Mouse (Mus musculus) hindbrain, embryonic 13.5 days (tissue): ENCODE data around the gene Grip1. TPM values are rescaled to one million over a fixed set of nuclear protein-coding genes. Genes with fewer than 3 reads are reported as not detected.

Source experiments
- ATAC-seq: fragments of 200-750 bp; cut with Nextera tagmentation; 2 replicates; pipeline ENCODE4 v1.8.0; 2017; ENCODE audit warnings: moderate TSS enrichment; ENCODE audit not compliant: low FRiP score
- H3K27ac ChIP-seq: fragments of 300-500 bp; sonication (generic); 2 replicates; pipeline ENCODE4 v1.5.1; 2015; ENCODE audit warnings: inconsistent platforms, mild to moderate bottlenecking, moderate library complexity
- H3K27me3 ChIP-seq: fragments of 300-500 bp; sonication (generic); 2 replicates; pipeline ENCODE4 v1.6.1; 2015; ENCODE audit warnings: mild to moderate bottlenecking, inconsistent platforms
- H3K36me3 ChIP-seq: fragments of 300-500 bp; sonication (generic); 2 replicates; pipeline ENCODE4 v1.6.1; 2015; ENCODE audit warnings: mild to moderate bottlenecking, inconsistent platforms
- H3K4me1 ChIP-seq: fragments of 300-500 bp; sonication (generic); replicated peaks from 2 replicates; pipeline ENCODE4 v1.6.1; 2015; ENCODE audit warnings: inconsistent platforms
- H3K4me2 ChIP-seq: fragments of 300-500 bp; sonication (generic); 2 replicates; pipeline ENCODE4 v1.6.1; 2015; ENCODE audit warnings: inconsistent platforms, mild to moderate bottlenecking, moderate library complexity
- H3K4me3 ChIP-seq: fragments of 300-500 bp; sonication (generic); 2 replicates; pipeline ENCODE4 v1.5.1; 2015; ENCODE audit warnings: mild to moderate bottlenecking, inconsistent platforms
- H3K9ac ChIP-seq: fragments of 300-500 bp; sonication (generic); 2 replicates; pipeline ENCODE4 v1.6.1; 2015; ENCODE audit warnings: mild to moderate bottlenecking, inconsistent platforms
- H3K9me3 ChIP-seq: fragments of 300-500 bp; sonication (generic); 2 replicates; pipeline ENCODE4 v1.6.1; 2016; ENCODE audit warnings: inconsistent platforms
- WGBS: fragments of 180-500 bp; shearing (Covaris S2); methylation state at CpG from one replicate; pipeline ENCODE4 v1.1.7; 2015; 5-methylcytosine and 5-hydroxymethylcytosine counted together
- polyA plus RNA-seq: library from polyadenylated mRNA; unstranded; fragments of >200 nt; fragmentation: Nextera tagmentation; extraction: Ambion mirVana; gene quantifications from 2 replicates; pipeline ENCODE4 v1.2.1, GENCODE M21; 2015

The Grip1 gene
- polyA plus RNA-seq, 1 experiment from 2014 or later = 17.7 TPM

DNA sequence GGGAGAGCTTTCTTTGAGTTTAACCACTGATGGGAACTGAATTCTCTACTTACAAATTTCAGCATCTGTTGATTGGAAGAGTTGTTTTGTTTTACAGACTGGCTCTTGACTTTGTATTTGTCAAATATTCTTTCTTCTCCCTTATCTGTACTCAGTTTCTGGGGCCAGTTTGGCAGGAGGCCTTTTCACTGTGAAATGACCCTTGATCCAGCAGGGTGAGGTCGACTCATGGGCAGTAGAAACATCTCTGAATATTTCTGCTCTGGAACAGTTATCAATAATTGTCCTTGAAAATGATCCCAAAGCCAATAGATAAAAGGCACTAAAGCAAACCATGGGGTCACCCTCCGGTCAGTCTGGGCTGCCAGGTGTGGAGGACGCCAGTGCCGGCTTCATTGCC, 88.0 kb downstream of the Grip1 start:
- Histone ChIP-seq H3K9ac (no peak overlapping the region), H3K27me3 (no peaks in the 10 kb centered on the region), H3K9me3 (no peaks in the 10 kb centered on the region), H3K4me2 (no peak overlapping the region), H3K4me1 (peaks cover 15% of the 10 kb centered on the region), H3K27ac (no peak overlapping the region), H3K4me3 (no peak overlapping the region), H3K36me3 (no peaks in the 10 kb centered on the region)
- 92% methylated on average over 4 of the region's 4 CpGs for WGBS
- ATAC-seq = no peak

DNA sequence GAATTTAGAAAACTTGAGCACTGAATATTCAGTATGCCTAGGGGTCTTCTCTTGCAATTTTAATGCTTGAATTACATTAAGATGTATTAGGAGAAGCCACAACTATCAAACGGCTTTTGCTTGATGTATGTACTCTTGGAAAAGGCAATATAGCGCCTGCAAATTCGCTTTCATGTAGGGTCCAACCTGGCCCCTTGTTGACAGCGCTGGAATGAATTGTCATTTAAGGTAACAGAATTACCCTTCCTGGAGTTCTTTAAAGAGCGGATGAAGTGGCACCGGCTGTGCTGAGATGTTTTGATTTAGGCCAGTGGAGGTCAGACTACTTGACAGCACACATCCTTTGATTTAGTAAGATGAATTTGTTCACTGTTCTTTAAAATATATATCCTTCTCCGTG, 90.1 kb downstream of the Grip1 start:
- Histone ChIP-seq H3K27me3 (no peaks in the 10 kb centered on the region), H3K9me3 (no peaks in the 10 kb centered on the region), H3K4me2 (no peak overlapping the region), H3K27ac (no peak overlapping the region), H3K4me1 (peaks cover 15% of the 10 kb centered on the region), H3K4me3 (no peak overlapping the region), H3K36me3 (no peaks in the 10 kb centered on the region), H3K9ac (no peak overlapping the region)
- ATAC-seq = no peak
- WGBS = 53% methylated on average over 7 of the region's 7 CpGs

DNA sequence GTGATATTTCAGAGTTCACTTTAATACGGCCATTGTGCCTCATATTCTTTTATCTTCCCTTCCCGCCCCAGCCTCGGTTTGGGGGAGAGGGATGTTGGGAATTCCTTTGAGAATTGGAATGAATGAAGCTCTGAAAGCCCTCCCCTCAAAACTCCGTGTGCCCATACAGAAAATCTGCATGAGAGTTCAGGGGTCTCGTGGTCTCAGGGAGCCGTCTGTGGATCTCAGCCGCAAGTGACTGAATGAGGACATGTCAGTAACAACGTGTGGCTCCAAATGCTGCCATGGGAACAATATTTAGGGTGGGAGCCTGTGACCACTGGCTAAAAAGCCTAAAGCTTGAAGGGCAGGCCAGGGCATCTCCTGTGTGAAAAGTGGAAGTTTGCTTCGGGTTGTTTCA, 91.1 kb downstream of the Grip1 start:
- no peak for ATAC-seq
- Histone ChIP-seq H3K4me1 (peaks cover 15% of the 10 kb centered on the region), H3K27me3 (no peaks in the 10 kb centered on the region), H3K9ac (0 out of 2 replicates have a peak overlapping the region, but pooled peaks have one; percentile 35), H3K36me3 (no peaks in the 10 kb centered on the region), H3K9me3 (no peaks in the 10 kb centered on the region), H3K4me3 (no peak overlapping the region; the same call in 1 of the 2 replicates), H3K4me2 (peak overlapping the region; percentile 34), H3K27ac (no peak overlapping the region)
- 32% methylated on average over 9 of the region's 9 CpGs for WGBS

DNA sequence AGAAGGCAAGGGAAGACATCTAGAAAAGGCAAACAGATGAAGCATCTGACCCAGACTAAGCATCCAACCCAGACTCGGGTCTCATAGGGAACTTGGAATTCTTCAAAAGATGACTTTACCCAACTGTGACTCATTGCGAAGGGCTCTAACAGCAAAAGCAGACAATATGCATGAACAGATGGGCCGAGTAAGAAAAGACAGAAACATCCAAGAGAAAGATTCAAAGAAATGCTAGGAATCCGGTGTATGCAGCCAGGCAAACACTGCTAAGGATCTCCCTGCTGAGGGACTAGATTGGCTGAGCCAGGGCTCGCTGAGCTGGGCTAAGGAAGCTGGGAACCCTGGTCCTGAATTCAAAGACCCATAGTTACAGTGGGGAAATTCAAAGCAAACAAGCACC, 94.2 kb downstream of the Grip1 start:
- Histone ChIP-seq H3K4me1 (peaks cover 15% of the 10 kb centered on the region), H3K9ac (no peak overlapping the region), H3K36me3 (no peaks in the 10 kb centered on the region), H3K27ac (no peak overlapping the region), H3K4me2 (no peak overlapping the region), H3K4me3 (no peak overlapping the region), H3K9me3 (no peaks in the 10 kb centered on the region), H3K27me3 (no peaks in the 10 kb centered on the region)
- ATAC-seq = no peak
- WGBS = 87% methylated on average over 5 of the region's 5 CpGs

DNA sequence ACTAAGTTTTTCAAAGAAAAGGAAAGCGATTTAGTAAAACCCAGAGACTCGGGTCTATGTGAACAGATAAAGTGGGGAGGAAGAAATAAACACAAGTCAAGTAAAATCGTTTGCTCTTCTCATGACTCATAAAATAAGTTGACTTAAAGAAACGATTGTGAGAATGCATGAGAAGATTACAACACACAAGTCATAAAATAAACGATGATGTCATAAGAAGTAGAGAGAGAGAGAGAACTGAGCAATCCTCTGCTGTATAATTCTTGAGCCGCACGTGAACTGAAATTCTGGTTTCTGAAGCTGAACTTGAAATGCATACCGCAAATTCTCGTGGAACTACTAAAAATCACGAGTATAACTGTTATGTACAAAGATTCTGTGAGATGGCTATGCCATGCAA, 95.1 kb downstream of the Grip1 start:
- Histone ChIP-seq H3K36me3 (no peaks in the 10 kb centered on the region), H3K27me3 (no peaks in the 10 kb centered on the region), H3K9ac (no peak overlapping the region), H3K9me3 (no peaks in the 10 kb centered on the region), H3K27ac (no peak overlapping the region), H3K4me2 (no peak overlapping the region), H3K4me3 (no peak overlapping the region), H3K4me1 (peaks cover 13% of the 10 kb centered on the region)
- ATAC-seq = no peak
- WGBS = 95% methylated on average over 10 of the region's 10 CpGs

DNA sequence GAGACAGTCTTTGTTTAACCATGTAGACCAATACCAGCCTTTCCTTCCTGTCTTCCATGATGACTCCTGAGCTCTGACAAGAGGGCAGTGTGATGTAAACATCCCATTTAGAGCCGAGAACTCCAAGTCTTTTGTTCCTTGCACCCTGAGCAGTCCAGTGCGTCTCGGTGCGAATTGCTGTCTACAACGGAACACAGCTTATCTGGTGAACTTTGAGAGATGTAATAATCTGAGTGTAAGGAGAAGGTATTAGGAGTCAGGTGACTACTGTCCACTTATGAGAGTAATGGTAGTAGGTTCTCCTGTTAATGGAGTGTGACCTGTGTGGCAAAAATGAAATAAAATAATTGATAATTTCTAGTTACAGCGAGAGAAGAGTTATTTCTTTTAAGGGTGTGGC, 97.0 kb downstream of the Grip1 start:
- H3K9me3 ChIP-seq = no peaks in the 10 kb centered on the region
- H3K36me3 ChIP-seq = no peaks in the 10 kb centered on the region
- no peaks in the 10 kb centered on the region for H3K27me3 ChIP-seq
- WGBS = 83% methylated on average over 6 of the region's 6 CpGs
- H3K9ac ChIP-seq = no peak overlapping the region
- H3K27ac ChIP-seq = no peak overlapping the region
- ATAC-seq = no peak
- H3K4me2 ChIP-seq = no peak overlapping the region
- no peaks in the 10 kb centered on the region for H3K4me1 ChIP-seq
- H3K4me3 ChIP-seq = no peak overlapping the region

DNA sequence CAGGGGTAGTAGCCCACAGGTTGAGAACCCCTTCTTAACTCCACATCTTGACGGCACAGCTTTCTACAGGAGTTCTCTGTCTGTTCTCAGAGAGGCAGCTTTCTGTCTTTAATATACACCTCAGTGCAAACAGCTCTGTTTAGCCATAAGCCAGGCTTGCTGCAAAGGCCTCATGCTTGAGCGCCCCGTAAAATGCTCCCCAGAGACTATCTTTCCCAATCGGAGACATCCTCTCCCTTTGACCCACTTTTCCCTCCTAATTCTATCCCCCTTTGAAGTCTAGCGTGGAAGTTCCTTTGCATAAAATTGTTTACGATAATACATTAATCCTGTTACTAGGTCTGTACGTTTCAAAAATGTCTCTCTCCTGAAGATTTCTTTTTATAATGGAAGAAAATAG, 102.7 kb downstream of the Grip1 start:
- 71% methylated on average over 7 of the region's 7 CpGs for whole genome bisulfite sequencing
- no peak for ATAC-seq
- H3K4me3 ChIP-seq = no peak overlapping the region
- no peaks in the 10 kb centered on the region for H3K9me3 ChIP-seq
- no peak overlapping the region for H3K27ac ChIP-seq
- no peak overlapping the region for H3K9ac ChIP-seq
- 0 out of 2 replicates have a peak, but pooled peaks cover 4% of the 10 kb centered on the region for H3K4me1 ChIP-seq
- H3K36me3 ChIP-seq = no peaks in the 10 kb centered on the region
- H3K4me2 ChIP-seq = no peak overlapping the region
- H3K27me3 ChIP-seq = no peaks in the 10 kb centered on the region

DNA sequence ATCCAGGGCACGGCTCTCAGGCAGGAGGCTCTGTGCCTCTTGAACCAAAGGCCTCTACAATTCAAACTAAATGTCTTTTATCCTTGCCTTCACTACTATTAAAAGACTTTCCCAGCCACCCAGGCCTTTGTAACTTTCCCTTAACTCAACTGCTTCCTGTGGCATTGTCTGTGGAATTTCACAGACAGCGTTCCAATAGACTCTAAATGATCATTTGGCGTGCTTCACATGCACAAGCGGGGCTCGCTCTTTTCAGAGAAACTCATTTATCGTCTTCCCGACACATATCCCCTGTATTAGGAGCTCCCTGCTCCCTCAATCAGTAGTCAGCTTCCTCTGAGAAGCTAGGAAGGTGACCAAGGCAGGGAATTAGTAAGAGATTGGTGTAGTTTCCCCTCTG, 104.8 kb downstream of the Grip1 start:
- no peaks in the 10 kb centered on the region for H3K27me3 ChIP-seq
- no peak overlapping the region for H3K4me2 ChIP-seq
- no peak overlapping the region for H3K9ac ChIP-seq
- H3K36me3 ChIP-seq = no peaks in the 10 kb centered on the region
- H3K4me1 ChIP-seq = 0 out of 2 replicates have a peak, but pooled peaks cover 4% of the 10 kb centered on the region
- H3K27ac ChIP-seq = no peak overlapping the region
- no peak overlapping the region for H3K4me3 ChIP-seq
- 61% methylated on average over 7 of the region's 7 CpGs for WGBS
- no peaks in the 10 kb centered on the region for H3K9me3 ChIP-seq
- ATAC-seq = no peak

DNA sequence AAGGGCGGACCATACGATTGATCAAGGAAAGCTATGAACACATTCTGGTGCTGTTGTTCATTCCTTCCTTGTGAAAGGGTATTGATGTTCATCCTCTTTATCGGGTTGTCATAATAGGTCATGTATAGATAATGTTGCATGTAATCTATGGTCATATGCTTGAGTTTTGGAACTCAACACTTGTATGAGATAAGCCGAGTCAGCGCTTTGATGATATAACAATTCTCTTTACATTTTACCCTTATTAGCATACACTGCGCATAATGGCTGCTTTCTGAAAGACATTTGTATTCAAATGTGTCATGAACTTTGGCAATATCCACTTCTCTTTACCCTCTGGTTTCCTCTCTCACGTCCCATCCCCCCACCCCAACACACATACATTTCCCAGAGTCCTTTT, 111.2 kb downstream of the Grip1 start:
- no peak for ATAC-seq

DNA sequence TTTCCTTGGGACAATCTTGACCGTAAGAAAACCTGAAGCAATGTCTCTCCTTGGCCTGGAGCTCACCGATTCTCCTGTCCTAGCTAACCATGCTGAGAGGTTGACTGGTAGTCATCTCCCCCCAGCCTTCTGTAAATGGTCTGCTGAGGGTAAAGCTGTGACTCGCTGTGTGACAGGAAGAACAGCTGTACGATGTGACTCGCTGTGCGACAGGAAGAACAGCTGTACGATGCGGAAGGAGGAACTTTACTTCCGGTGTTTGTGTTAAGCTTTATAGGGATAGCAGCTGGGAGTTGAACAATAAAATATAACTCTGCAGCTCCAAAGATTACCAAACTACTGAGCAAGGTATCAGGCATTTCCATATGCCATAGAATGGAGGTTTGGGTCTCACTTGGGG, 119.5 kb downstream of the Grip1 start:
- ATAC-seq = no peak
- 91% methylated on average over 9 of the region's 9 CpGs for WGBS
- Histone ChIP-seq H3K4me2 (no peak overlapping the region), H3K4me3 (no peak overlapping the region), H3K4me1 (no peaks in the 10 kb centered on the region), H3K27me3 (no peaks in the 10 kb centered on the region), H3K27ac (no peak overlapping the region), H3K9ac (no peak overlapping the region), H3K9me3 (no peaks in the 10 kb centered on the region), H3K36me3 (no peaks in the 10 kb centered on the region)

More for the DNA sequence above, 111.2 kb downstream of the Grip1 start:
- no peak overlapping the region for H3K9ac ChIP-seq
- no peaks in the 10 kb centered on the region for H3K4me1 ChIP-seq
- no peak overlapping the region for H3K27ac ChIP-seq
- peaks cover 8% of the 10 kb centered on the region; the same call in 1 of the 2 replicates for H3K9me3 ChIP-seq
- 93% methylated on average over 7 of the region's 7 CpGs for WGBS
- no peaks in the 10 kb centered on the region for H3K36me3 ChIP-seq
- H3K4me2 ChIP-seq = no peak overlapping the region
- H3K4me3 ChIP-seq = no peak overlapping the region
- no peaks in the 10 kb centered on the region for H3K27me3 ChIP-seq

DNA sequence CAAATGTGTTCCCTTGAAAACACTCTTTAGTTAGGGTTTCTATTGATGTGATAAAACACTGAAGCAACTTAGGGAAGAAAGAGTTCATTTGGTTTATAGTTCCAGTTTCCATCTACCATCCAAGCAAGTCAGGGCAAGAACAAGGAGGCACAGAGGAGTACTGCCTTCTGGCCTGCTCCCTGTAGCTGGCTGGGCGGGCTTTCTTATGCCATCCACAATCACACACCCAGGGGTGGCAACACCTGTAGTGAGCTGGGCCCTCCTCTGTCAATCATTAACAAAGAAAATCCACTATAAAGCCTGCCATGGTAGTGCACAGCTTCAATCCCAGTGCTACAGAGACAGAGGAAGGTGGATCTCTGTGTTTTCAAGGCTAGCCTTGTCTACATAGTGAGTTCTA, 122.2 kb downstream of the Grip1 start:
- Histone ChIP-seq H3K4me2 (no peak overlapping the region), H3K27me3 (no peaks in the 10 kb centered on the region), H3K36me3 (no peaks in the 10 kb centered on the region), H3K9me3 (no peaks in the 10 kb centered on the region), H3K4me1 (no peaks in the 10 kb centered on the region), H3K4me3 (no peak overlapping the region), H3K9ac (no peak overlapping the region), H3K27ac (no peak overlapping the region)
- WGBS = 94% methylated on average over 1 of the region's 1 CpGs
- ATAC-seq = no peak

DNA sequence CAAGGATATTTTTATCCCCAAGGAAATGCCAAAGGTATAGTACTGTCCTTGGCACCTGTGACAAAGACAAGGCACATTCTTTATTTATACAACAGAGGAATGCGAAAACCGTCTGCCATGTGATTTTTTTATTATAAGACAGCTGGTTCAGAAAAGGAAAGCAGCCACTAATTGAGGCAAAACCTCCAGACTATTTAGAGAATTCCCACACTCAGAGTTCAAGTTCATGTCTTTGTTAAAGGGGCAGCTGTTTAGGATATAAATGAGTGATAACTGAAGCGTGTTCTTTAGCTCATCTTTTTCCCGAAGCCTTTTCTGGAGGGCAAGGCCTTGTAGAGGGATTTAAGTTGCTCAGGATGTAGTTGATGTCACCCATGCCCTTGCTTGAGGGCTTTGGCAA, 126.4 kb downstream of the Grip1 start:
- WGBS = 80% methylated on average over 4 of the region's 4 CpGs
- no peaks in the 10 kb centered on the region for H3K4me1 ChIP-seq
- H3K9me3 ChIP-seq = no peaks in the 10 kb centered on the region
- H3K27me3 ChIP-seq = no peaks in the 10 kb centered on the region
- H3K9ac ChIP-seq = no peak overlapping the region
- ATAC-seq = no peak
- no peak overlapping the region for H3K4me2 ChIP-seq
- no peaks in the 10 kb centered on the region for H3K36me3 ChIP-seq
- H3K4me3 ChIP-seq = no peak overlapping the region
- no peak overlapping the region for H3K27ac ChIP-seq

DNA sequence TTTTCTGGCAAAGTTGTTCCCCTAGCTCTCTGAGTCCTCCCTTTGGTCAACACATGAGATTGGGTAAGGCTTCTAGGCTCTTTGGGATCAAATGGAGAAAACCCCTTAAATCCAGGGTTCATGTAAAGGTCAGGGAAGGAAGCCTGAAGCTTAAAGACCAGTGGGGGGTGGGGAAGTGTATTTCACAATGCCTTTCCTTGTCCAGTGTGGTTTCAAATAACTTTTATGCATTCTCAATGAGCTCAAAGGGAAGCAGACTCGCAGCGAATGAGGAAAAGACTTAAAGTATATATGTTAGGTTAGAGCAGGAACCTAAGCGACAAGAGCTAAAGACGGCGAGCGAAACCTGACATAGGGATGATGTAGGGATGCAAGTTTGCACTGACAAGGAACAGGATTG, 131.0 kb downstream of the Grip1 start:
- Histone ChIP-seq H3K36me3 (no peaks in the 10 kb centered on the region), H3K9ac (no peak overlapping the region), H3K4me3 (no peak overlapping the region), H3K27me3 (no peaks in the 10 kb centered on the region), H3K27ac (no peak overlapping the region), H3K9me3 (no peaks in the 10 kb centered on the region), H3K4me1 (no peaks in the 10 kb centered on the region), H3K4me2 (no peak overlapping the region)
- no peak for ATAC-seq
- WGBS = 82% methylated on average over 6 of the region's 6 CpGs

DNA sequence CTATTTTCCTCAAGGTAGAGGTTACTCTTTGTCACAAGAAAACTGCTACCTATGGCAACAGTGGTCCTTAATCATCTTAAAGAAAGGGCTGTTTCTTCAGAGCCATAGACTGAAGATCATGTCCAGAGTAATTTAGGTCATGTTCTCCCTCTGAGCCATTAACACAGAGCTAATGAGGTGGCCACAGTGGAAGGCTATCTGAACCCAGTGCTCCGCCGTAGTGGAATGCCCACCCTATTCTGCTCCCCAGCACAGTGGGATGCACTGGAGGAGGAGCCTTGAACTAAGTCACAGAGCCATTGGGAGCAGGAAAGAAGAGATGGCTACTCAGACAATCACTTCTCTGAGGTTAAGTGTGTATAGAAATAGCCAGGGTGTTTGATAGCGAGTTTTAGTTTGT, 133.3 kb downstream of the Grip1 start:
- Histone ChIP-seq H3K9me3 (no peaks in the 10 kb centered on the region), H3K27ac (no peak overlapping the region), H3K4me1 (no peaks in the 10 kb centered on the region), H3K27me3 (no peaks in the 10 kb centered on the region), H3K4me2 (no peak overlapping the region), H3K36me3 (no peaks in the 10 kb centered on the region), H3K9ac (no peak overlapping the region), H3K4me3 (no peak overlapping the region)
- ATAC-seq = no peak
- WGBS = 78% methylated on average over 3 of the region's 3 CpGs
